19 mouse cellular contexts compared by ENCODE assay signal in the genomic region with DNA sequence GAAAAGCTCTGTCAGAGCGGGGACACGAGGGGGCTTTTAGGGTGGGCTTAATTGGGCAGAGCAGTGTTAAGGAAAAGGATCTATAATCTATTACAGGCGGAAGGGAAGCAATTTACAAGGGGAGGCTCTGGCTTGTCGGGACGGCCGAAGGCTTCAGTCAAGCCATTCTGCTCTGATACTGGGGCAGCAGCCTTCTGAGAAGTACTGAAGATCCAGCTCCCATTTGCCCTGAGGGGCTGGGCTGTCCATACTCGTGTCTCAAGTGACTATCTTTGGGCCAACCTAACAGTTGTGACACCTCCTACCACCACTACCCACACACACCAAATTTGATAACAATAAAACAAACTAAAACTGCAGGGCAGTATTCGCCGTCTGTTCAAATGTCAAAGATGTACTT. TPM values are rescaled to one million over a fixed set of nuclear protein-coding genes. Genes with fewer than 3 reads are reported as not detected.
"Had no signal": no experiment of that assay in that cellular context is flagged by ENCODE, and none has a peak within 500 bp of the region (broad histone marks: within the 10 kb centered on the region; RNA-seq: fewer than 3 reads in every experiment).

No protein-coding gene starts in this region.

- H3K4me3 ChIP-seq: liver, embryonic 15.5 days; lung, embryonic 15.5 days; megakaryocyte, embryonic 14.5 days; midbrain, embryonic 13.5 days; midbrain, embryonic 15.5 days; neural tube, embryonic 12.5 days; stomach, embryonic 15.5 days had no signal

- H3K4me1 ChIP-seq: liver, embryonic 15.5 days; midbrain, embryonic 13.5 days; midbrain, embryonic 15.5 days; neural tube, embryonic 12.5 days; stomach, embryonic 15.5 days had no signal

- H3K9ac ChIP-seq: liver, embryonic 15.5 days; liver, postnatal 0 days; lung, embryonic 15.5 days; midbrain, embryonic 13.5 days; midbrain, embryonic 15.5 days; neural tube, embryonic 12.5 days; stomach, embryonic 15.5 days had no signal

- H3K27me3 ChIP-seq: liver, embryonic 15.5 days; lung, embryonic 15.5 days; megakaryocyte, embryonic 14.5 days; midbrain, embryonic 13.5 days; midbrain, embryonic 15.5 days; neural tube, embryonic 12.5 days; stomach, embryonic 15.5 days had no signal

- H3K27ac ChIP-seq: liver, embryonic 15.5 days; lung, embryonic 15.5 days; macrophage; midbrain, embryonic 13.5 days; midbrain, embryonic 15.5 days; neural tube, embryonic 12.5 days; stomach, embryonic 15.5 days; stomach, postnatal 0 days had no signal

- H3K36me3 ChIP-seq: lung, embryonic 15.5 days; midbrain, embryonic 15.5 days; stomach, embryonic 15.5 days had no signal

- H3K4me2 ChIP-seq: liver, embryonic 15.5 days; midbrain, embryonic 11.5 days; midbrain, embryonic 13.5 days; midbrain, embryonic 15.5 days; neural tube, embryonic 12.5 days; stomach, embryonic 15.5 days had no signal

- H3K9me3 ChIP-seq: liver, embryonic 15.5 days; lung, embryonic 15.5 days; megakaryocyte, embryonic 14.5 days; midbrain, embryonic 13.5 days; midbrain, embryonic 15.5 days; neural tube, embryonic 12.5 days; stomach, embryonic 15.5 days had no signal

- DNase-seq: liver, postnatal 0 days; lung, postnatal 10 days; right cerebral cortex, postnatal 14 days; thymus, adult 2 months; thymus, postnatal 25 days; thymus, postnatal 4 days had no signal

- ATAC-seq: liver, postnatal 0 days; midbrain, embryonic 13.5 days; midbrain, embryonic 15.5 days had no signal

RNA-seq across cellular contexts. Expression of a gene that starts 30.5 kb away (rescaled TPM):
- polyA plus RNA-seq: macrophage; spleen, adult 2 months; testis, adult 2 months; thymus, adult 2 months; urinary bladder, adult 2 months had no signal
